Mouse (Mus musculus): ENCODE measurements at regions not wholly inside any gene's neighbourhood (a gene's known extent, or its start where the extent isn't known, plus 50 kb on each side); places are given as distances from the start of the nearest gene placed in this dataset.

DNA sequence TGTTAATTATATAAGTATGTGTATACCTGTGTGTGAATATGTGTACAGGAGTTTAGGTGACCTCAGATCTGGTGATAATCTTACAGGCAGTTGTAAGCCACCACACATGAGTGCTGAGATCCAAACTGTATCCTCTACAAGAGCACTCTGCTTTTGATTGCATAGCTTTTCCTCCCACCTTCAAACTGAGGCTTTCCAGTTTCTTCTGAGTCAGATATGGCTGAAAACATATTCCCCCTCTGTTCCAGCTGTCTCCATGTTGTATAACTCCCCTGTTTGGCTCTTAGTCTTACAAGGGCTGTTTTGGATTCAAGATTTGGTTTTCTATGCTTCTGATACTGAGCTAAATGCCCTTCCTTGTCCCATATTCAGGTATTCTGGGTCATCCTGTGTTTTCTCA lies 232.7 kb downstream of the Sis start:
- TF ChIP-seq CTCF (IDR thresholded peaks at IDR 0.05; ENCODE audit: low read depth) = no peak
- no peak overlapping the region for H3K27ac ChIP-seq (ENCODE audit: low read depth, low read length)
- H3K9me3 ChIP-seq (ENCODE audit: low read length) = no peaks in the 10 kb centered on the region
- no peak overlapping the region for H3K4me2 ChIP-seq (ENCODE audit: low read depth)
- H3K4me1 ChIP-seq (ENCODE audit: insufficient read depth) = no peaks in the 10 kb centered on the region
- DNase-seq (no peak), ATAC-seq (no peak)
- no peaks in the 10 kb centered on the region for H3K27me3 ChIP-seq (ENCODE audit: insufficient read depth, low read length)
- no peaks in the 10 kb centered on the region for H3K36me3 ChIP-seq (ENCODE audit: insufficient read depth)
- no peak overlapping the region for H3K4me3 ChIP-seq (ENCODE audit: low read depth, low read length)
- H3K9ac ChIP-seq = no peak overlapping the region

DNA sequence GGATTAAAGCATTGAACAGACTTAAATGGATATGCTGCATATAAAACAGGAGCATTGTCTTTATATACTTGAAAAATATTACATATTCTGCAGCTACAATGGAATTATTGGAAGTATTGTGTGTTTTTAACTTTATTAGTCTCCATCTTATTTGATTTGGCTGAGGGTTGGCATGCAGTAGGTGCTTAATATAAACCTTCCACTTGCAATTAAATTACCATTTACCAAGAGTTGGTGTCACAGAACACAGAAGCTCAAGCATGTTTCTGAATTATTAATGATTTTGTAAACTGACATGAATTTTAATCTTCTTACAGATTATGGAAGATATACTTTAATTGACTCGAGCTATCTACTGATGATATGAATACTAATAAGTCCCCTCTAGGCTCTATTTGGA lies 240.3 kb downstream of the Sis start:
- Histone ChIP-seq H3K27me3 (ENCODE audit: insufficient read depth, low read length) (no peaks in the 10 kb centered on the region), H3K4me3 (ENCODE audit: low read depth, low read length) (no peak overlapping the region), H3K27ac (ENCODE audit: low read depth, low read length) (no peak overlapping the region), H3K4me1 (ENCODE audit: insufficient read depth) (no peaks in the 10 kb centered on the region), H3K4me2 (ENCODE audit: low read depth) (no peak overlapping the region), H3K36me3 (ENCODE audit: insufficient read depth) (no peaks in the 10 kb centered on the region), H3K9me3 (ENCODE audit: low read length) (no peaks in the 10 kb centered on the region), H3K9ac (no peak overlapping the region)
- ATAC-seq = no peak
- no peak for TF ChIP-seq CTCF (IDR thresholded peaks at IDR 0.05; ENCODE audit: low read depth)
- WGBS = 59% methylated on average over 1 of the region's 1 CpGs
- no peak for DNase-seq

DNA sequence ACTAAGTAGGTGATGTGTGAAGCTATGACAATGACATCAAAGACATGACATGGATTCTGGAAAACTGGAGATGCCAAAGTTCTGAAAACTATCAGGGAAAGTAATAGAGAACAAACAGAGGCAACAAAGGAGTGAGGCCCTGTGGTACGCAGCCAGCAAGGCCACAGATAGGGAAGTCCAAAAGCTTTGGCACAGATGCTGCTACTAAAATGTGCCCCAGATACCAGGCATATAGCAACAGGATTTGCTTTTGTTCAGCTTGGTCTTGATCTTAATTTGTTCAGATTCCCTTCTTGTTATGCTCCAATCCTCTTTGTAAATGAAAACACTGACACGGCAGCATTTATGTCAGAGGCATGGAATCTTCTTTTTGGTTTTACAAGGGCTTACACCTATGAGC lies 253.9 kb downstream of the Sis start:
- no peak for DNase-seq

DNA sequence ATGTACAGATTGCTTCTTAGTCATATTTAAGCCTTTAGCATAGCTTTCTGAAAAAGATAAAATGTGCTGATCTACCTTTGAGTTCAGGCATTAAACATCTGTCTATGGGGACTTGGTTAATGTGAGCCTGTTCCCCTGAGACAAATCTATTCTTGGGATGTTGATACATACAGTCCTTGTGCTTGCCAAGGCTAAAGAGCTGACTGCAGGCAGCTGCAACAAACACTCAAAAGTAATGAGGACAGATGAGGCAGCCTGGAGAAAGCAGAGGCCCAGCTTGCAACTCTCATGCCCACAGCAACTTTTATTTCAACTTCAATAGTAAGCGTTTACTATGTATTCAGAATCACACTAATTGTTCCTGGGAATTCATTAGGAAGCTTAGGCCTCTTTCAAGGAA lies 281.7 kb downstream of the Sis start:
- H3K4me1 ChIP-seq (ENCODE audit: insufficient read depth) = no peaks in the 10 kb centered on the region
- no peaks in the 10 kb centered on the region for H3K36me3 ChIP-seq (ENCODE audit: insufficient read depth)
- ATAC-seq (peak; percentile 43; the same call in 1 of the 2 replicates), DNase-seq (no peak)
- H3K4me3 ChIP-seq (ENCODE audit: low read depth, low read length) = no peak overlapping the region
- TF ChIP-seq CTCF (IDR thresholded peaks at IDR 0.05; ENCODE audit: low read depth) = no peak
- H3K9me3 ChIP-seq (ENCODE audit: low read length) = no peaks in the 10 kb centered on the region
- H3K4me2 ChIP-seq (ENCODE audit: low read depth) = no peak overlapping the region
- WGBS = 21% methylated on average over 1 of the region's 1 CpGs
- H3K27me3 ChIP-seq (ENCODE audit: insufficient read depth, low read length) = no peaks in the 10 kb centered on the region
- no peak overlapping the region for H3K27ac ChIP-seq (ENCODE audit: low read depth, low read length)
- no peak overlapping the region for H3K9ac ChIP-seq

More for the DNA sequence above, 253.9 kb downstream of the Sis start:
- Histone ChIP-seq H3K36me3 (ENCODE audit: insufficient read depth) (no peaks in the 10 kb centered on the region), H3K27me3 (ENCODE audit: insufficient read depth, low read length) (no peaks in the 10 kb centered on the region), H3K4me1 (ENCODE audit: insufficient read depth) (no peaks in the 10 kb centered on the region), H3K4me2 (ENCODE audit: low read depth) (no peak overlapping the region), H3K4me3 (ENCODE audit: low read depth, low read length) (no peak overlapping the region), H3K9me3 (ENCODE audit: low read length) (no peaks in the 10 kb centered on the region), H3K27ac (ENCODE audit: low read depth, low read length) (no peak overlapping the region), H3K9ac (no peak overlapping the region)
- 42% methylated on average over 2 of the region's 2 CpGs for WGBS
- TF ChIP-seq CTCF (IDR thresholded peaks at IDR 0.05; ENCODE audit: low read depth) = no peak
- no peak for ATAC-seq

DNA sequence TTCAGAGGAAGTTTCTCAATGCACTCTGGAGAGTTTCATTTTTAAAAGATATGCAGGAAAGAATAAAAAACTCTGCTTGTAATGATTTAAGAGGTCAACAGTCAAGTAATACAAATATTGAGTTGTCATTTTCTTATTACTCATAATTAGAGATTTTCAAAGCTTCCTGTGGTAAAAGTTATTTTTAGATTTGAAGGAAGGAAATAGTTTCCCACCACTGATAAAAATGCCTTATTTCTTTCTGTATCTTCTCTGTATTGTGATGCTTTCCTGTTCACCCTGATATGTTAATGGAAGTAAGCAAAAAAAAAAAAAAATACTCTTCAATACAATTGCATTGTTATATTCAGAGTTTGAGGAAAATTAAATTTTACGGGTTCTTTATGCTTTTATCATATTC lies 308.5 kb downstream of the Sis start:
- no peak overlapping the region for H3K27ac ChIP-seq (ENCODE audit: low read depth, low read length)
- H3K4me2 ChIP-seq (ENCODE audit: low read depth) = no peak overlapping the region
- H3K4me1 ChIP-seq (ENCODE audit: insufficient read depth) = no peaks in the 10 kb centered on the region
- H3K36me3 ChIP-seq (ENCODE audit: insufficient read depth) = no peaks in the 10 kb centered on the region
- H3K27me3 ChIP-seq (ENCODE audit: insufficient read depth, low read length) = no peaks in the 10 kb centered on the region
- 50% methylated on average over 1 of the region's 1 CpGs for WGBS
- DNase-seq = no peak
- TF ChIP-seq CTCF (IDR thresholded peaks at IDR 0.05; ENCODE audit: low read depth) = no peak
- peak; percentile 42; the same call in 1 of the 2 replicates for ATAC-seq
- H3K9me3 ChIP-seq (ENCODE audit: low read length) = no peaks in the 10 kb centered on the region
- no peak overlapping the region for H3K9ac ChIP-seq
- H3K4me3 ChIP-seq (ENCODE audit: low read depth, low read length) = no peak overlapping the region

DNA sequence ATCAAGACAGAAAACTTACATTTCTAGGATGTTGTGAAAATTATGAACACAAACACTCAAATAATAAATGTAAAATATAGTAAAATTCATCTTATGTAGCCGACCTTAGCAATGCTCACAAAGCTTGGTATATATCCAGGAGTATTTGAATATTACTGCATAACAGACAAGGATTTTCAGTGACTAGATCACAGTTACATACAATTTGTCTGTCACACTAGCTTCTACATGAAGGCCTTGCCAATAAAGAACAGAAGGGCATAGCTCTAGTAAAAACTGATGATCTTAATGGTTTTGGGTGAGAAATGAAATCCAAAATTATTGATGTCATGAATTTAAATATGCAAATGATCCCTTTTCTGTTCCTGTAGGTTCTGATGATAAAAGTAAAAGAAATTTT lies 337.6 kb downstream of the Sis start:
- Histone ChIP-seq H3K36me3 (ENCODE audit: insufficient read depth) (no peaks in the 10 kb centered on the region), H3K27me3 (ENCODE audit: insufficient read depth, low read length) (no peaks in the 10 kb centered on the region), H3K9me3 (ENCODE audit: low read length) (no peaks in the 10 kb centered on the region), H3K4me2 (ENCODE audit: low read depth) (no peak overlapping the region), H3K9ac (no peak overlapping the region), H3K4me3 (ENCODE audit: low read depth, low read length) (no peak overlapping the region), H3K4me1 (ENCODE audit: insufficient read depth) (no peaks in the 10 kb centered on the region), H3K27ac (ENCODE audit: low read depth, low read length) (no peak overlapping the region)
- ATAC-seq (no peak), DNase-seq (no peak)
- no peak for TF ChIP-seq CTCF (IDR thresholded peaks at IDR 0.05; ENCODE audit: low read depth)
- WGBS = 54% methylated on average over 1 of the region's 1 CpGs

DNA sequence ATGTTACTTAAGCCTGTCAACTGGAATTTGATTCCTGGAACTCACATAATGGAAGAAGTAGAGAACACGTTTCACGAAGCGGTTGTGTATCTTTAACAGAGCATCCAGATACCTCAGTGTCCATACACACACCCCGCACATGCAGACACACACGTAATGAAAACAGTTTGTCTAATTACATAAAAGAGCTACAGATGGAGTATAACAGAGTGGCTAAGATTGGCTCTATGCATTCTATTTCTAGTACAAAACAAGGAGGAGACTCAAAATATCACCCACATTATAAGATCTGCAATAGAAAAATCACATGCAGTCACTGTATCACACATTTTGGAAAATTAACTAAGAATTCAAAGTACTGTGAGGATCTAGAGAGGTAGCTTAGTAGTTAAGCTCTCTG lies 346.9 kb downstream of the Sis start:
- H3K27ac ChIP-seq (ENCODE audit: low read depth, low read length) = no peak overlapping the region
- H3K9me3 ChIP-seq (ENCODE audit: low read length) = no peaks in the 10 kb centered on the region
- H3K36me3 ChIP-seq (ENCODE audit: insufficient read depth) = no peaks in the 10 kb centered on the region
- H3K4me1 ChIP-seq (ENCODE audit: insufficient read depth) = no peaks in the 10 kb centered on the region
- no peak overlapping the region for H3K4me3 ChIP-seq (ENCODE audit: low read depth, low read length)
- no peaks in the 10 kb centered on the region for H3K27me3 ChIP-seq (ENCODE audit: insufficient read depth, low read length)
- ATAC-seq (peak; percentile 42), DNase-seq (no peak)
- H3K9ac ChIP-seq = no peak overlapping the region
- TF ChIP-seq CTCF (IDR thresholded peaks at IDR 0.05; ENCODE audit: low read depth) = no peak
- 79% methylated on average over 5 of the region's 5 CpGs for WGBS
- no peak overlapping the region for H3K4me2 ChIP-seq (ENCODE audit: low read depth)

DNA sequence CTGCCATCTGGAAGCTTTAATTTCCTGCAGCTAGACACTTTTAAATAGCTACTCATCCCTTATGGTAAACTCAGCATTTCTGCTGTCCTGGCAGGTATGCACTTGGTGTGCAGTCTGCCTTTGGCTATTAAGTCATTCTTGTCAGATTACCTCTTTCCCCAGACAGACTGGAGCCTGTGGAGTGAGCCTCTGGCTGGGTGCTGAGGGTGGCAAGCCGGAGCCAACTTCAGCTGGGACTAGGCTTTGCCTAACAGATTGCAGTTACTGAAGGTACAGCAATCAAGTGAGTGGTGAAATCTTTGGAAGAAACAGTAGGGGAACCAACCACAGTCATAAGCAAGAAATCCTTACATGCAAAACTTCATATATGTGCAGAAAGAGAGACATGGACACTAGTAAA lies 347.8 kb downstream of the Sis start:
- WGBS = 52% methylated on average over 1 of the region's 1 CpGs

More for the DNA sequence above, 347.8 kb downstream of the Sis start:
- H3K27ac ChIP-seq (ENCODE audit: low read depth, low read length) = no peak overlapping the region
- no peak for TF ChIP-seq CTCF (IDR thresholded peaks at IDR 0.05; ENCODE audit: low read depth)
- ATAC-seq = 0 out of 2 replicates have a peak, but pooled peaks have one; percentile 5
- H3K9me3 ChIP-seq (ENCODE audit: low read length) = no peaks in the 10 kb centered on the region
- DNase-seq = no peak
- no peaks in the 10 kb centered on the region for H3K36me3 ChIP-seq (ENCODE audit: insufficient read depth)
- H3K27me3 ChIP-seq (ENCODE audit: insufficient read depth, low read length) = no peaks in the 10 kb centered on the region
- H3K4me1 ChIP-seq (ENCODE audit: insufficient read depth) = no peaks in the 10 kb centered on the region
- no peak overlapping the region for H3K4me3 ChIP-seq (ENCODE audit: low read depth, low read length)
- no peak overlapping the region for H3K4me2 ChIP-seq (ENCODE audit: low read depth)
- no peak overlapping the region for H3K9ac ChIP-seq

All from forebrain, postnatal 0 days (tissue).